Mouse (Mus musculus) kidney, postnatal 4 days (tissue): ENCODE results near the gene Atp9a.

ENCODE experiments used
- DNase-seq, 2 experiments: peaks; one replicate each; pipeline ENCODE4 v3.0.0; 2021; ENCODE audit warnings: mixed read lengths in 2 of 2

Atp9a gene

GRCm38 (mm10) chr2:168633301-168633816 is 108.8 kb downstream of the Atp9a start:
- peak; percentile 29 to 48 for DNase-seq

- DNase-seq: no peak
These were observed 109.7 kb downstream of the Atp9a start for GRCm38 (mm10) chr2:168632543-168632942.

- peak; percentile 91 to 92 for DNase-seq
These were observed 113.4 kb downstream of the Atp9a start for GRCm38 (mm10) chr2:168628787-168629186.

- DNase-seq: peak in 1 of 2 experiments; percentile 16
These were observed 114.1 kb downstream of the Atp9a start for GRCm38 (mm10) chr2:168627829-168628770.

GRCm38 (mm10) chr2:168626385-168626784 is 115.8 kb downstream of the Atp9a start:
- no peak for DNase-seq

- DNase-seq: peak; percentile 41 to 58
These were observed 117.1 kb downstream of the Atp9a start for GRCm38 (mm10) chr2:168625091-168625490.

GRCm38 (mm10) chr2:168621111-168621802 is 121.0 kb downstream of the Atp9a start:
- DNase-seq: no peak

- no peak for DNase-seq
These were observed 123.9 kb downstream of the Atp9a start for GRCm38 (mm10) chr2:168618205-168618717.

GRCm38 (mm10) chr2:168615160-168615559 is 127.0 kb downstream of the Atp9a start:
- peak; percentile 24 to 37 for DNase-seq

- DNase-seq: peak; percentile 48 to 62
These were observed 127.9 kb downstream of the Atp9a start for GRCm38 (mm10) chr2:168614170-168614872.

- peak; percentile 43 to 63 for DNase-seq
These were observed 128.9 kb downstream of the Atp9a start for GRCm38 (mm10) chr2:168613092-168613880.

GRCm38 (mm10) chr2:168610941-168611340 is 131.3 kb downstream of the Atp9a start:
- DNase-seq: no peak

GRCm38 (mm10) chr2:168609653-168610248 is 132.5 kb downstream of the Atp9a start:
- no peak for DNase-seq

- DNase-seq: no peak
These were observed 134.1 kb downstream of the Atp9a start for GRCm38 (mm10) chr2:168608125-168608564.

GRCm38 (mm10) chr2:168604655-168605070 is 137.5 kb downstream of the Atp9a start:
- DNase-seq: peak; percentile 42 to 57

GRCm38 (mm10) chr2:168602387-168602741 is 139.8 kb downstream of the Atp9a start:
- DNase-seq: no peak

GRCm38 (mm10) chr2:168601491-168602386 is 140.5 kb downstream of the Atp9a start, which contains the start of gene Nfatc2:
Gene Nfatc2, minus strand, starts transcription at chr2:168601657.
- peak; percentile 84 to 90 for DNase-seq

GRCm38 (mm10) chr2:168600750-168601490 is 141.3 kb downstream of the Atp9a start:
- DNase-seq: peak in 1 of 2 experiments; percentile 35

GRCm38 (mm10) chr2:168595693-168596092 is 146.5 kb downstream of the Atp9a start:
- no peak for DNase-seq
